Mouse (Mus musculus) thymus, postnatal 36 days (tissue): ENCODE measurements around the gene Prss16.

Experiments
- DNase-seq, 2 experiments: peaks; one replicate each; pipeline ENCODE4 v3.0.0; 2022; ENCODE audit warnings: mixed read lengths in 2 of 2

Prss16 gene

DNA sequence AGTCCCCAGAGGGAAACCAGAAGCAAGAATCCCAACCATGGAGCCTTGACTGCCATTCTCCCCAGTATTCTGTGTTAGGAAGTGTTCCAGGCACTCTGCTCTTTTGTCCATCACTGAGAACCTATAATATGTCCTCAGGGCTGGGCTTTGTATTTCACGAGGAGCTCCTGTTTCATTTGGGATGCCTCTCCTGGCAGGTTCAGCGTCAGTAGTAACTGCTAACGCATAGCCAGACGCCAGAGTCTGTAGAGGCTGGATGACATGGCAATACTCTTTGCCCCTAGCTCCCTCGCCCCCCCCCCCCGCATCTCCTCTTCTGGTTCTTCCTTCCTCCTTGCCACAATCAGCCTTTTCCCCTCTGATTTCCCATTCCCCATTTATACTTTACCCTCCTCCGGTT is at the start of gene Prss16:
Gene Prss16, minus strand, starts transcription at position 101 of the 400 bp plus-strand sequence.
- DNase-seq, result no peak

DNA sequence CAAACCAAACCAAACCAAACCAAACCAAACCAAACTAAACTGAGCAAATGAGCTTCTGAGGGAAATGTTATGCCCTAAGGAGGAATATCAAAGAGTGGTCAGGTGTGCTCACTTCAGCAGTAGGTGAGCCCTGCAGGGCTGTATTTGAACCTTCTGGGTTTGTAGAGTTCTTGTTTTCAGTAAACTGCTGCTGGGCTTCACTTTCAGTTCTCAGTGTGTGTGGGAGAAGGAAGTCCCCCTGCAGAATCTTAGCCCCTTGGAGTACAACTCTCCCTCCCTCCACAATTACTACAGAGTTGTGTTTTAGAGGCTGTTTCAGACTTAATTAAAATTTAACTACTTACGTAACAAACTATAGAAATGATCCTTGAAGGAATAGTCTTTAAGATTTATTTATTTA is 44.2 kb upstream of the Prss16 start:
- DNase-seq, result no peak

DNA sequence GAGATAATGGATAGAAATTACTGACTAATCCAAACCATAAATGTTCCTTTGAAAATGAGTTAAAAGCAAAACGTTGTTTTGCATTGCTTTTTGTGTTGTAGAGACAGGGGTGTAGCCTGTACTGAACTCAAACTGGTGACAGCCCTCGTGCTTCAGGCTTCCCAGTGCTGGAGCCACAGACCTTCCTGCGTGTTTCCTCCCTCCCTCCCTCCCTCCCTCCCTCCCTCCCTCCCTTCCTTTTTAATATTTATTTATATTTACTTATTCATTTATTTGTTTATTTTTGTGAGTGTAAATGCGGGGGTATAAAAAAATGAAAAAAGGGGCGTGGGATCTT is 41.9 kb upstream of the Prss16 start:
- no peak for DNase-seq

DNA sequence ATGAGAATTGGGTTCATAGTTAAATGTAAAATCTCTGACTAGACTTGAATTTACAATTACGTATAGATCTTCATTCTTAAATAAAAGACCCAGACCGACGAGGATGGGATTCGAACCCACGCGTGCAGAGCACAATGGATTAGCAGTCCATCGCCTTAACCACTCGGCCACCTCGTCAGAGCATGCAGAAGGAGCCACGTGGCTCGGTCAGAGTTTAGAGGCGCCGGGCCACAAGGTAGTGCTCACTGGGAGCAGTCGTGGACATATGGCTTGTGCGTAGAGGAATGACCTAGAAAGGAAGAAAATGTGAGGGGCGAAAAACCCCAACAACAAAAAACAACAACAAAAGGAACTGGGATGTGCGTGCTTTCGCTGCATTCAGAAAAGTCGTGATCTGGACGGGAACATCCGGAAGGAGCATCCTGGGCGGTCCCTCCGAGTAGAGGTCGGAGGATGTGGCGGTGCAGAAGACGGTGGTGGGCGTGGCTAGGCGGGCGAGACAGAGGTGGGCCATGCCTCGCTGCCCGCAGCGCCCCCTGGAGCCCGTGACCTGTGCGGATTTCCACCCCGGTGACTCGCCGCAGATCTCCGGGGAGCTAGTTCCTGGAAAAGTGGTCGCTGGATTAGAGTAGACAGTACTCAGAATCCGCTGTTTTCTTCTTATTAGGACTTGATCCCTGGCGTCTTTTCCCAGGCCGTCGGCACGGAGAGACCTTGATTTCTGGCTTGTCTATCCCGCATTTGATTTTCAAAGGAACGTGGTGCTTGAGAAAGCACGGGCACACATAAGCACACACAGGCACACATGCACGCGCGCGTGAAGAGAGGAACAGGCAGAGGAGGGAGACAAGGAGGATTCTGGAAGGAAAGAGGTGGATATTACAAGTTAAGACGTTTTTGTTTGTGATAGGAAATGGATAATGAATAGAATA is 41.3 kb upstream of the Prss16 start:
- DNase-seq, result peak; percentile 94 to 95

DNA sequence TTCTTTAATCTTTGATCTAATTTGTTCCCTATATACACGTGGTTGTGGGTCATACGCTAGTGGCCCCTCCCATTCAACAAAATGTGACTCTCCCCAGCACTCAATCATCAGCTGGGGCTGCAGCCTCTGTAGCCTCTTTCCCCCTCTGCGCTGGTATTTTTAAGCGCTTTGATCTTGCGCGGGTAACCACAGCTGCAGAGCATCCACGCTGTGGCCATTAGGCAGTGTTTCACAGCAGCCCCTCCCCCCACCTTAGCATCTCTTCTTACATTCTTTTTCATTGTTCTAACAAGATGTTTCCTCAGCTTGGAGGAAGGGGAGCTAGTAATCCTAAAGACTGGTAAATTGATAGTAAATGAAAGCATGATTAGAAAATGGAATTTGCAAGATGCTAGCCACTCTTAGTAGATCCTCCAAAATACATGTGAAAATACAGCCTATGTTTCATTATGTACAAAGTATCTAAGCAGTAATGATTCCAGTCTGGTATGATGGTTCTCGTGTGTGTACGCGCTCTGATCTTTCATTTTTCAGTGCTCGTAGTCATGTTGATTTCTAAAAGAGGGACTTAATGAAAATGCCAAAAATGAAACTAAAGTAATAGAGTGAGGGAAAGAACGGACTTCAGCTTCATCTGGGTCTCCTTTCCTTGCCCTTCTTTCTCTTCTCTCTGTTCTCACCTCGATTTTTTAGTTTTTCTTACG is 40.3 kb upstream of the Prss16 start:
- peak; percentile 47 to 63 for DNase-seq

DNA sequence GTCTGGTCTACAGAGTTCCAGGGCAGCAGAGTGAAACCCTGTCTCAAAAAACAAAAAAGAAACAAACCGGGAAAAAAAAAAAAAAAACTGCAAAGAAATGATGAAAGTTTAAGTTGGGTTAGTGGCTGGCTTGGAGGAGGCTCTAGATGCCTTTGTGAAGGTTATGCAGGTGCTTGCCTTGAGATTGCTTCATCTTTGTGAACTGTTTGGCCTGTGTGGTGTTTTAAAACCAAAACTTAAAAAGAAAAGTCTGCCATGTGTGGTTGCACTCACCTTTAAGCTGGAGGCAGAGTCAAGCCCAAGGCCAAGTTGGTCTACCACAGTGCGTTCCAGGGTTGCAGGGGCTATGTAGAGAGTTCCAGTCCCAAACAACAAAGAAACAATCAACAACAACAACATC is 39.5 kb upstream of the Prss16 start:
- DNase-seq, result peak; percentile 21

DNA sequence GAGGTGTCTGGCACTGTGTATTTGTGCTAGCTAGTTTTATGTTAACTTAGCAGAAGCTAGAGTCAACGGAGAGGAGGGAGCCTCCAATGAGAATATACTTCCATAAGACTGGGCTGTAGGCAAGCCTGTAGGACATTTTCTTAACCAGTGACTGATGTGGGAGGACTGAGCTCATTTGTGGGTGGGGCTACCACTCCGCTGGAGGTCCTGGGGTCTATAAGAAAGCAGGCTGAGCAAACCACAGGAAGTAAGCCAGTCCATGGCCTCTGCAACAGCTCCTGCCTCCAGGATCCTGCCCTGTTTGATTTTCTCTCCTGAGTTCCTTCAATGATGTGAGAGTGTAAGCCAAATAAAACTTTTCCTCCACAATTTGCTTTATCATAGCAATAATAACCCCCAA is 35.8 kb upstream of the Prss16 start:
- DNase-seq, result peak in 1 of 2 experiments; percentile 31

DNA sequence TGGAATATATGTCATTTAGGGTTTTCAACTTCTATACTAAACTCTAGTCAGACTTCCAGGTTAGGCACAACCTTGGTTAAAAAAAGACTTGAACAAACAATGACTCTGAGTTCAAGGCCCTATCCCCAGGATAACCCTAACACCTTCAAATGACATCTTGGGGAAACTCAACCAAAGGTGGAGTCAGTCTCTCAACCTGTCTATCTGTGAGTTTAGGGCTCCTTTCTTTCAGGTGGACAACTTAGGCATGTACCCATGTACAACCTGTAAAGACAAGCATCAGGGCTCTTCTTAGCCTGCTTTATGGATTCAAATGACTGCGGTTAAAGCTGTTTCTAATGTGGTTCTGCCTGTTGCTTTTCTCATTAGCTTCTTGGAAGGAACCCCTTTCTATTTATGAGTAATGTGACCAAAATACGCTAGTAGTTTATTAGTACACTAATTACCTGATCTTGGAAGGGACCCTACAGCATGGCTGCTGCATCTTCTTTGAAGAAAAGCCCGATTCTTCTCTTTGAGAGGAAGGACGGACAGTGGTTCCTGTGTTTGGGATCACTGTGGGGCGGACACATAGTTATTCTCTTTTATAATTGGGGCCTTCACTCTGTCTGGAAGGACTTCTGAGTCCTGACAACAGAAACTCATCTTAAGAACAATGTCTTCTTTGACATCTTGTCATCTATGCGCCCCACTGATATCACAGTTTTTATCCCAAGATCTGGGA is 35.1 kb upstream of the Prss16 start:
- DNase-seq, result no peak

DNA sequence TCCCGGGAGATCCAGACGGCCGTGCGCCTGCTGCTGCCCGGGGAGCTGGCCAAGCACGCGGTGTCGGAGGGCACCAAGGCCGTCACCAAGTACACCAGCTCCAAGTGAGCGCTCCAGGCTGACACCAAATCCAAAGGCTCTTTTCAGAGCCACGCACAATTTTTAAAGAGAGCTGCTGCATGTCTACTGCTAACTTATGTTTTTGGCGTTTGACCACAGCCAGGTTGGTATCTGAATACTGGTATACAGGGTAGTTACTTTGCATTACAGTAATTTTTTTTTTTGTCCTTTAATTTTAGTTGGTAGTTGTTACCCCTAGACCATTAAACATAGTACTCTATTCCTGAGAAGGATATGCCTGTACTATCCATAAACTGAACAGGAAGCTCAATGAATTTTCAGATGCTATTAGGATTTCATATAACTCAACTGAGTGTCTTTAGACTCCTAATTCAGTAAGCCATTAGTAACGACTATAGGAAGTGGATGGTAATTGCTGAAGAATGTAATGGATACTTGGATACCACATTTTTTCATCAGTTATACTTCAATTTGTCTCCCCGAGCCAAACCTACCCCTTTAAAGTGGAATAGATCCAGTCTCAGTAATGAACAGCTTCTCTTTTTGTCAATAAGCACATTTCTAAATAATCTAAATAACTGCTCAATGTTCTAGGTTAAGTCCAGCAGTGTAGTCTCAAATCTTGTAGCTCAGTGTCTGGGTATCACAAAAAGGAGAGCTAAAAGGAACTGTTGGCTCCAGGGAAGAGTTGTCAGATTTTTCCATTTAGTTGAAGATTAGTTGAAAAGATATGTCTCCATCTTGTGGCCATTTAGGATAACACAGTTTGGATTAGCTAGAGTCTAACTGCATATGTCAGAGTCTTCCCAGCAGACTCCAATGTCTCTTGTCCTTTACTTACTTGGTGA is 34.2 kb upstream of the Prss16 start:
- no peak for DNase-seq

DNA sequence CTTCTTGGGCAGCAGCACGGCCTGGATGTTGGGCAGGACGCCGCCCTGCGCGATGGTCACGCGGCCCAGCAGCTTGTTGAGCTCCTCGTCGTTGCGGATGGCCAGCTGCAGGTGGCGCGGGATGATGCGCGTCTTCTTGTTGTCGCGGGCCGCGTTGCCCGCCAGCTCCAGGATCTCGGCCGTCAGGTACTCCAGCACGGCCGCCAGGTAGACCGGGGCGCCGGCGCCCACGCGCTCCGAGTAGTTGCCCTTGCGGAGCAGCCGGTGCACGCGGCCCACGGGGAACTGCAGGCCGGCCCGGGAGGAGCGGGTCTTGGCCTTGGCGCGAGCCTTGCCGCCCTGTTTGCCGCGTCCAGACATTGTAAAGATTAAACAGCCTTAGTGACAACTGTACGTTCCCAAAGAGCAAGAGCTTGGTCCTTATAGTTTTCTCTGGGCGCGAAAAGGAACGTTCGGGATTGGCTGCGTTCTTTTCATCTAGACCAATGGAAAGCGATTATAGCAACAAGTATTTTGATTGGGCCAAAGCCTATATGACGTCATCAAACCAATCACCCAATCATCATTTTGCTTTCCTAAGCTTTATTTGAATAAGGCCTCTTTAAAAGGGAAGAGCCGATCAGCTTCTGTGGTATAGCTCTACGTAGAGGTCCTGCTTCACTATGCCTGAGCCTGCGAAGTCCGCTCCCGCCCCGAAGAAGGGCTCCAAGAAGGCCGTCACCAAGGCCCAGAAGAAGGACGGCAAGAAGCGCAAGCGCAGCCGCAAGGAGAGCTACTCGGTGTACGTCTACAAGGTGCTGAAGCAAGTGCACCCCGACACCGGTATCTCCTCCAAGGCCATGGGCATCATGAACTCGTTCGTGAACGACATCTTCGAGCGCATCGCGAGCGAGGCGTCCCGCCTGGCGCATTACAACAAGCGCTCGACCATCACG is 33.3 kb upstream of the Prss16 start, which contains the start of the genes Hist1h2ag and Hist1h2bj:
Gene Hist1h2ag, minus strand, starts transcription at position 377 of the 935 bp plus-strand sequence.
Gene Hist1h2bj, plus strand, starts transcription at position 647 of the 935 bp plus-strand sequence.
- peak; percentile 79 to 84 for DNase-seq

DNA sequence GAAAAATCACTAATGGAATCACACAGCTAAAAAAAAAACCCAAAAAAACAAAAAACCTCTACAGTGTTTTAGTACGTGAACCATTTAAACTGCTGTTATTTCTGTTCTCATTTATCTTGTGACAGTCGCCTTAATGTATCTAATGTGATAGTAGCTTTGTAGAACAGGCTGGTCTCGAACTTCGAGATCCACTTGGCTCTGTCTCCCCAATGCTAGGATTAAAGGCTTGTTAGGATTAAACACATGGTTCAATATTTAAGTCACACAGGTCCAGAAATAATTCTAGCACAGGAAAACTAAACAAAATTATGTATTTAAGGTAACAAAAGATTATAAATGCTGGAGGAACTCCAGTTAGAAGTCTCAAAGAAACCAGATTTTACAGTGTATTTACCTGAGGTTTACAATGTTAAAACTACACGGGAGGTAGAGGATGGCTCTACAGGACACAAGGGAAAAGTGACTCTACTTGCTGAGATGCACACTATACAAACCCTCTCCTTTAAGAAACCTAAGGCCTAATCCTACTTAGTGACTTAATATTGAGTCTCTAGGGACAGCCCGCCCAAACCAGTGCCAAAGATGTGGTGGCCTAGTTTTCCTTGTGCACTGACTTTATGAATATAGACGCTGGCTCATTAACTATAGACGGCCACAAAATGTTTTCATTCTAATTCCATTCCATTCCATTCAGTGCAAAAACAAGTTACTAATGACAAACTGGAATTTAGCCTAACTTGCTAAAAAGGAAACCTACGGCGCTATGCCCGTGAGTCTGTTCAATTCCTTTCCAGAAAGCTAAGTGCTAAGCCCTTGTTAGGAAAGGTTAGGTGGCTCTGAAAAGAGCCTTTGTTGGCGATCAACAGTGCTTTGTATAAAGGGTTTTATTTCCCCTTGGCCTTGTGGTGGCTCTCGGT is 32.4 kb upstream of the Prss16 start:
- DNase-seq, result no peak

DNA sequence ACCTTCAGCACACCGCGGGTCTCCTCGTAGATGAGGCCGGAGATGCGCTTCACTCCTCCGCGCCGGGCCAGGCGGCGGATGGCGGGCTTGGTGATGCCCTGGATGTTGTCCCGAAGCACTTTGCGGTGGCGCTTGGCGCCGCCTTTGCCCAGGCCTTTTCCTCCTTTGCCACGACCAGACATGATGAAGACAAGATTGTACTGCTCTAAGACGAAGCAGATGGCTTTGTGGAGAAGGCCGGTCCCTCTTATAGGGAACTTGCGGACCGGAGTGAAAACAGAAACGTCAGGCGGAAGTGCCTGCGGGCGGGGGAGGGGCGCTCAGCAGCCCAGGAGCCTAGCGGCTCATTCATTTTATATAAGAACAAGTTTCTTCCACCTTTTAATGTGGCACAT is 31.6 kb upstream of the Prss16 start, which contains the start of gene Hist1h4i:
Gene Hist1h4i, minus strand, starts transcription at position 221 of the 395 bp plus-strand sequence.
- DNase-seq, result peak; percentile 97 to 99

DNA sequence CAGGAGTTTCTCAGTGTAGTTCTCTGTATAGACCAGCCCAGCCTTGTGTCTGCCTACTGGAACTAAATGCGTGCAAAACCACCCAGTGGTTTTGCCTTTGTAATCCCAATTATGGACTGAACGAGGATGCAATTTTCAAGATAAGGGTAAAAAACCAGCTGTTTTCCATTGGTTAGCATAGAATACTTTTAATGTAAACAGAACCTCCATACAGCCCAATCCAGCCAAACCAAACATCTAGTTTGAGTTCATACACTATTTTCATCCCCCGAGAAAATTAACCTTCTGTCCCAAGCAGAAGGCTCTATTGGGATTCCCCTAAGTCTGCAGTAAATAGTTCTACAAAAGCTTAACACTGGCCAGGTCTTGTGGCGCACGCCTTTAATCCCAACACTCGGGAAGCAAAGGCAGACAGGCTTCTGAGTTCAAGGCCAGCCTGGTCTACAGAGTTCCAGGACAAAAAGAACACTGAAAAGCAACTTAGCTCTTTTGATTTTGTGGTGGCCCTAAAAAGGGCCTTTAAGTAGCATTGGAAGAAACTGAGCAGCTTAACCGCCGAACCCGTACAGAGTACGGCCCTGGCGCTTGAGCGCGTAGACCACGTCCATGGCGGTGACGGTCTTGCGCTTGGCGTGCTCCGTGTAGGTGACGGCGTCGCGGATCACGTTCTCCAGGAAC is 31.1 kb upstream of the Prss16 start:
- no peak for DNase-seq

DNA sequence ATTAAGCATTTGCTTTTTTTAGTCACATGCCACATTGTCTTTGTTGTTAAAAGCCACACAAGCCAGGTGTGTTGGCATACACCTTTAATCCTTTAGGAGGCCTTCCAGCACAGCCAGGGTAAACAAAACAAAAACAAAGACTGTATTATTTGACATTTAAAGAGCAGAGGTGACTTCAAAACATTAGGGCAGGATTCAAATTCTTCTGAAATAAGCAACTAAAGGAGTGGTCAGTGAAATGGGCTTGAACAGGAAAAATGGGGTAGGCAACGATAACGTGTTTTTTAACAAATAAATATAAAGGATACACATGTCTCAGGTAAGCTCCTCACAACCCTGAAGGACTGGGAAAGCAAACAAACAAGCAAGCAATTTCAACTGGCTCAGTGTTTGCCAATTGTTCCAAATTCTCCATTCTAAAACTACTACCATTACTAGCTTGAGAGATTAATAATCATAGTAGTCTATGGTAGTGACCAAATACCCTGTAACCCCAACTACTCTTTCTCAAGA is 30.5 kb upstream of the Prss16 start:
- DNase-seq, result no peak

DNA sequence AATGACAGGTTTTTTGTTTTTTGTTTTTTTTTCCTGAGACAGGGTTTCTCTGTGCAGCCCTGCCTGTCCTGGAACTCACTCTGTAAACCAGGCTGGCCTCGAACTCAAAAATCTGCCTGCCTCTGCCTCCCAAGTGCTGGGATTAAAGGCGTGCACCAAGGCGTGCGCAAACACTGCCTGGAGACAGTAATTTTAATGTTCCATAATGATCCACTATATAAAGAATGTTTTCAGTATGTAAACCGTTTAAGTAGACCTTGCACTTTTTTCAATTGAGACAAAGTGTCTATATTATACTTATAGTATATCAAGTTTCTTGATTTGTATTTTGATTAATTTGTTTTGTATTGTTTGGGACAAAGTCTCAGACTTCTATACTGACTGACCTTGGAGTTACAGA is 29.8 kb upstream of the Prss16 start:
- DNase-seq, result no peak

DNA sequence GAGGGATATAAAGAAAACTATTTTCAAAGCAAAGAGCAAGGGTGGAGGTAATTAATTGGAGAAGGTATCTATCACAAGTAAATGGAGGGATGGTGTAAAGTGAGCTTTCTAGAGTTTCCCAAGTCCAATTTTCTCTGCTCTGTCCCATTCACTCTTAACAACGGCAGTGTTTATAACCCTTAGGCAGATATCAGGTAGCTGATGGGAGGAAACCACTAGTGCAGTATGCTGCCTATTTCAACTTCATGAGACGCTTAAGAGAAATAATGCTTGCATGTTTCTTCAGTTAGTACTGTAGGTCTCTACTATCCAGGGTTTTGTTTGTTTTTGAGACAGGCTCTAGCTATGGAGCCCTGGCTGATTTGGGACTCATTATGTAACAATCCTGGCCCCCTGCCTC is 27.9 kb upstream of the Prss16 start:
- no peak for DNase-seq

DNA sequence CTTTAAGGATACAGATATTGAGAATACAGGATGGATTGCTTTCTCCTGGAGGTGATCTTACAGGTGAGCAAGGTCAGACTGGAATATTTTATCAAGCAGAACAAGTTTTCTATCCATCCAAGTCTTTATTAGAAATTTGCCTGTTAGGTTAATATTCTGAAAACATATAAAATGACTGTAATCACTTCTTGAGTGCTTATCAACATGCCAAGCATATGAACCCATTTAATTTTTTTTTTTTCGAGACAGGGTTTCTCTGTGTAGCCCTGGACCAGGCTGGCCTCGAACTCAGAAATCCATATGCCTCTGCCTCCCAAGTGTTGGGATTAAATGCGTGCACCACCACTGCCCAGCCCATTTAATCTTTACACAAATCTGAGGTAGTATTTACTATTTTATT is 27.4 kb upstream of the Prss16 start:
- DNase-seq, result no peak

DNA sequence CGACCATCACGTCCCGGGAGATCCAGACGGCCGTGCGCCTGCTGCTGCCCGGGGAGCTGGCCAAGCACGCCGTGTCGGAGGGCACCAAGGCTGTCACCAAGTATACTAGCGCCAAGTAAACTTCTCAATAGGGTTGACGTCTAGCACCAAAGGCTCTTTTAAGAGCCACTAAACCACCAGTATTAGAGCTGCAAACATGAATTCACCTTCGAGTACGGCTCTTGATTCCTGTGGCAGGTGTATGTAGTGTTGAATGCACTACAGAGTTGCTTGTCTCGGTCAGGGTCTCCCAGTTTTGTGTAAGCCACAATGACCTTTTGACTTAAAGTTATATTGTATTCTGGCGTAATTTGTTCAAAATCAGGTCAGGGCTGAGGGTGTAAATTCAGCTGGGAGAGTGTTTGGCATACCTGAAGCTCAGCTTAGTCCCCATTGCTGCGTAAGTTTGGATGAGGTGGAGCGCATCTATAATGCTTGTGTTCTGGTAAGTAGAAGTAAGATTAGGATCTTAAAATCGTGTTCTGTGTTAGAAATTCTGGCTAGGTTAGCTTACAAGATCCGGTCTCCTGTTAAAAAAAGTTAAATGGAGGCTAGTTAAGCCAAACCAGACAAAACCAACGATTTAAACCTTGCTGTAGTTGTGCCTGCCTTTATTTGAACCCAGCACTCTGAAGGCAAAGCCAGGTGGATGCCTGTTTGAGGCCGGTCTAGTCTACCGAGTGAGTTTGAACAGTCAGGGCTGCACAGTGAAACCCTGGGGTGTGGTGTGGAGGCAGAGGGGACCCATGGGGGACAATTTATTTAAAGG is 26.8 kb upstream of the Prss16 start:
- peak in 1 of 2 experiments; percentile 23 for DNase-seq
